Mouse (Mus musculus): ENCODE measurements around the gene Cel. TPM values are rescaled to one million over a fixed set of nuclear protein-coding genes. Genes with fewer than 3 reads are reported as not detected.

Cel gene
- polyA plus RNA-seq, 1 experiment from 2014 or later: 0.45 TPM

- H3K27me3 ChIP-seq: no peaks in the 10 kb centered on the region
- WGBS (ENCODE audit: insufficient replicate concordance): 17% methylated on average over 6 of the region's 6 CpGs
- peaks cover 37% of the 10 kb centered on the region for H3K4me1 ChIP-seq (replicated peaks)
- peaks cover 5% of the 10 kb centered on the region for H3K36me3 ChIP-seq (replicated peaks)
- H3K9me3 ChIP-seq (replicated peaks): no peaks in the 10 kb centered on the region
- no peak overlapping the region for H3K9ac ChIP-seq
- no peak overlapping the region for H3K4me2 ChIP-seq
- ATAC-seq (ENCODE audit: insufficient read depth): no peak
- H3K27ac ChIP-seq (replicated peaks): no peak overlapping the region
- H3K4me3 ChIP-seq (replicated peaks): no peak overlapping the region
These were observed 21.9 kb upstream of the Cel start for GRCm38 (mm10) chr2:28585043-28585571.

GRCm38 (mm10) chr2:28583651-28584050 is 20.4 kb upstream of the Cel start, which contains the start of gene Gtf3c5:
Gtf3c5 (minus strand) TSS chr2:28583751.
- peak within 1 kb of the TSS; percentile 87 for H3K4me3 ChIP-seq (replicated peaks)
- 73% methylated on average over 9 of the region's 9 CpGs for WGBS (ENCODE audit: insufficient replicate concordance)

GRCm38 (mm10) chr2:28582647-28583353 is 19.6 kb upstream of the Cel start:
- H3K4me1 ChIP-seq (replicated peaks): peaks cover 37% of the 10 kb centered on the region
- under 1% methylated on average over 56 of the region's 56 CpGs for WGBS (ENCODE audit: insufficient replicate concordance)
- peak; percentile 89 for ATAC-seq (ENCODE audit: insufficient read depth)
- peaks cover 27% of the 10 kb centered on the region for H3K36me3 ChIP-seq (replicated peaks)
- H3K9ac ChIP-seq: peak overlapping the region; percentile 71
- peak overlapping the region; percentile 87 for H3K4me2 ChIP-seq
- H3K4me3 ChIP-seq (replicated peaks): peak overlapping the region; percentile 87
- no peaks in the 10 kb centered on the region for H3K9me3 ChIP-seq (replicated peaks)
- H3K27ac ChIP-seq (replicated peaks): peak overlapping the region; percentile 88
- H3K27me3 ChIP-seq: no peaks in the 10 kb centered on the region

More at GRCm38 (mm10) chr2:28583651-28584050, 20.4 kb upstream of the Cel start, which contains the start of gene Gtf3c5:
- H3K9me3 ChIP-seq (replicated peaks): no peaks in the 10 kb centered on the region
- H3K4me1 ChIP-seq (replicated peaks): peaks cover 37% of the 10 kb centered on the region
- peaks cover 19% of the 10 kb centered on the region for H3K36me3 ChIP-seq (replicated peaks)
- peak within 1 kb of the TSS; percentile 71 for H3K9ac ChIP-seq
- H3K4me2 ChIP-seq: peak within 1 kb of the TSS; percentile 87
- H3K27me3 ChIP-seq: no peaks in the 10 kb centered on the region
- peak within 1 kb of the TSS; percentile 88 for H3K27ac ChIP-seq (replicated peaks)
- no peak for ATAC-seq (ENCODE audit: insufficient read depth)

- Histone ChIP-seq H3K4me3 (replicated peaks) (no peak overlapping the region), H3K9me3 (replicated peaks) (no peaks in the 10 kb centered on the region), H3K4me1 (replicated peaks) (peaks cover 16% of the 10 kb centered on the region), H3K27me3 (no peaks in the 10 kb centered on the region), H3K27ac (replicated peaks) (no peak overlapping the region), H3K4me2 (no peak overlapping the region), H3K36me3 (replicated peaks) (peaks cover 72% of the 10 kb centered on the region), H3K9ac (no peak overlapping the region)
- 69% methylated on average over 5 of the region's 5 CpGs for WGBS (ENCODE audit: insufficient replicate concordance)
- ATAC-seq (ENCODE audit: insufficient read depth): no peak
These were observed 14.8 kb upstream of the Cel start for GRCm38 (mm10) chr2:28578003-28578402.

- Histone ChIP-seq H3K4me1 (replicated peaks) (peaks cover 9% of the 10 kb centered on the region), H3K9me3 (replicated peaks) (no peaks in the 10 kb centered on the region), H3K27ac (replicated peaks) (no peak overlapping the region), H3K27me3 (no peaks in the 10 kb centered on the region), H3K9ac (no peak overlapping the region), H3K4me2 (no peak overlapping the region), H3K4me3 (replicated peaks) (no peak overlapping the region), H3K36me3 (replicated peaks) (peaks cover 84% of the 10 kb centered on the region)
- no peak for ATAC-seq (ENCODE audit: insufficient read depth)
- WGBS (ENCODE audit: insufficient replicate concordance): 75% methylated on average over 3 of the region's 3 CpGs
These were observed 13.6 kb upstream of the Cel start for GRCm38 (mm10) chr2:28576815-28577214.

- Histone ChIP-seq H3K9me3 (replicated peaks) (no peaks in the 10 kb centered on the region), H3K27ac (replicated peaks) (no peak overlapping the region), H3K27me3 (no peaks in the 10 kb centered on the region), H3K4me3 (replicated peaks) (no peak overlapping the region), H3K36me3 (replicated peaks) (peaks cover 94% of the 10 kb centered on the region), H3K4me2 (no peak overlapping the region), H3K4me1 (replicated peaks) (no peaks in the 10 kb centered on the region), H3K9ac (no peak overlapping the region)
- 71% methylated on average over 4 of the region's 4 CpGs for WGBS (ENCODE audit: insufficient replicate concordance)
- no peak for ATAC-seq (ENCODE audit: insufficient read depth)
These were observed 12.1 kb upstream of the Cel start for GRCm38 (mm10) chr2:28575341-28575740.

- no peak overlapping the region for H3K4me2 ChIP-seq
- no peaks in the 10 kb centered on the region for H3K9me3 ChIP-seq (replicated peaks)
- no peaks in the 10 kb centered on the region for H3K4me1 ChIP-seq (replicated peaks)
- no peak overlapping the region for H3K27ac ChIP-seq (replicated peaks)
- WGBS (ENCODE audit: insufficient replicate concordance): 72% methylated on average over 3 of the region's 3 CpGs
- peaks cover 91% of the 10 kb centered on the region for H3K36me3 ChIP-seq (replicated peaks)
- H3K4me3 ChIP-seq (replicated peaks): no peak overlapping the region
- H3K27me3 ChIP-seq: no peaks in the 10 kb centered on the region
- no peak overlapping the region for H3K9ac ChIP-seq
- ATAC-seq (ENCODE audit: insufficient read depth): no peak
These were observed 6.7 kb upstream of the Cel start for GRCm38 (mm10) chr2:28569903-28570302.

- no peaks in the 10 kb centered on the region for H3K9me3 ChIP-seq (replicated peaks)
- H3K36me3 ChIP-seq (replicated peaks): peaks cover 58% of the 10 kb centered on the region
- no peak overlapping the region for H3K4me2 ChIP-seq
- 63% methylated on average over 5 of the region's 5 CpGs for WGBS (ENCODE audit: insufficient replicate concordance)
- no peak overlapping the region for H3K4me3 ChIP-seq (replicated peaks)
- no peak overlapping the region for H3K27ac ChIP-seq (replicated peaks)
- H3K9ac ChIP-seq: no peak overlapping the region
- H3K27me3 ChIP-seq: no peaks in the 10 kb centered on the region
- no peak for ATAC-seq (ENCODE audit: insufficient read depth)
- H3K4me1 ChIP-seq (replicated peaks): no peaks in the 10 kb centered on the region
These were observed 3.3 kb upstream of the Cel start for GRCm38 (mm10) chr2:28566545-28566944.

- Histone ChIP-seq H3K27me3 (no peaks in the 10 kb centered on the region), H3K4me3 (replicated peaks) (no peak overlapping the region), H3K9me3 (replicated peaks) (no peaks in the 10 kb centered on the region), H3K4me2 (no peak overlapping the region), H3K9ac (no peak overlapping the region), H3K36me3 (replicated peaks) (peaks cover 37% of the 10 kb centered on the region), H3K4me1 (replicated peaks) (no peaks in the 10 kb centered on the region), H3K27ac (replicated peaks) (no peak overlapping the region)
- no peak for ATAC-seq (ENCODE audit: insufficient read depth)
- 77% methylated on average over 4 of the region's 4 CpGs for WGBS (ENCODE audit: insufficient replicate concordance)
These were observed 1.2 kb upstream of the Cel start for GRCm38 (mm10) chr2:28564380-28564779.

- H3K27me3 ChIP-seq: no peaks in the 10 kb centered on the region
- no peak overlapping the region for H3K4me3 ChIP-seq (replicated peaks)
- no peak overlapping the region for H3K4me2 ChIP-seq
- H3K4me1 ChIP-seq (replicated peaks): no peaks in the 10 kb centered on the region
- H3K27ac ChIP-seq (replicated peaks): no peak overlapping the region
- no peak for ATAC-seq (ENCODE audit: insufficient read depth)
- no peaks in the 10 kb centered on the region for H3K9me3 ChIP-seq (replicated peaks)
- H3K9ac ChIP-seq: no peak overlapping the region
- peaks cover 31% of the 10 kb centered on the region for H3K36me3 ChIP-seq (replicated peaks)
These were observed 627 bp upstream of the Cel start for GRCm38 (mm10) chr2:28563830-28564229.

GRCm38 (mm10) chr2:28557452-28557851 is 5.8 kb downstream of the Cel start:
- Histone ChIP-seq H3K27me3 (no peaks in the 10 kb centered on the region), H3K4me1 (replicated peaks) (no peaks in the 10 kb centered on the region), H3K4me2 (no peak overlapping the region), H3K9ac (no peak overlapping the region), H3K36me3 (replicated peaks) (no peaks in the 10 kb centered on the region), H3K9me3 (replicated peaks) (no peaks in the 10 kb centered on the region), H3K27ac (replicated peaks) (no peak overlapping the region), H3K4me3 (replicated peaks) (no peak overlapping the region)
- ATAC-seq (ENCODE audit: insufficient read depth): no peak
- WGBS (ENCODE audit: insufficient replicate concordance): 58% methylated on average over 5 of the region's 5 CpGs

All from liver, embryonic 15.5 days (tissue).